13 mouse cellular contexts compared by ENCODE assay signal in the genomic region with DNA sequence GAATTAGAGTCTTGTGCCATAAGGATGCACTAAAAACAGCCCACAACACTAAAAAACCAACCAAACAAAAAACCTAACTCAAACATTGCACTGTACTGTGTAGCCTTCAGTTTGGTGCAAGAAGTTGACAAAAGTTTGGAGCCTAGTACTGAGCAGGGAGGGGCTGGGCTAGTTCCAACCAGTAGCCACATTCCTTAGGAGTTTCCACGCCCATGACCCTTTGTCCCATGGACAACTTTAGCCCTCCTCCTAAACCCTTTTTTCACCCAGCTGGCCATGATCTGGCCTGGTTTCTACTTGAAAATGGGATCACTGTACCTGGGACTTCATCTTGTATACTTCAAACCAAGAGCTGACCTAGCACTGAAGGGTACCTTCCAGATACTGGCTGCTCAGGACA. TPM values are rescaled to one million over a fixed set of nuclear protein-coding genes. Genes with fewer than 3 reads are reported as not detected.
A peak's percentile ranks its signal among the peaks of the same experiment; 100 is the strongest.
DNase-seq lines count a peak whose midpoint lies in the region; ATAC-seq lines count a peak whose summit lies in the region.
"Had no signal": no experiment of that assay in that cellular context is flagged by ENCODE, and none has a peak within 500 bp of the region (broad histone marks: within the 10 kb centered on the region; RNA-seq: fewer than 3 reads in every experiment).

No protein-coding gene starts in this region.

- peak overlapping the region; percentile 25; the same call in 1 of the 2 replicates for H3K27ac ChIP-seq in liver, embryonic 13.5 days
- no peak overlapping the region; the same call in 1 of the 2 replicates for H3K27ac ChIP-seq in liver, embryonic 12.5 days
- H3K27ac ChIP-seq in kidney, embryonic 14.5 days (ENCODE audit: low read depth, low read length): peak overlapping the region; percentile 10; the same call in 1 of the 2 replicates
- H3K27ac ChIP-seq: limb, embryonic 13.5 days; midbrain, embryonic 15.5 days had no signal

- H3K9me3 ChIP-seq in liver, embryonic 13.5 days (replicated peaks): no peaks in the 10 kb centered on the region
- H3K9me3 ChIP-seq in liver, embryonic 12.5 days (replicated peaks): no peaks in the 10 kb centered on the region
- no peaks in the 10 kb centered on the region for H3K9me3 ChIP-seq in kidney, embryonic 14.5 days (ENCODE audit: control insufficient read depth, low read length)
- H3K9me3 ChIP-seq: limb, embryonic 13.5 days; midbrain, embryonic 15.5 days had no signal

- H3K27me3 ChIP-seq in liver, embryonic 13.5 days: no peaks in the 10 kb centered on the region
- H3K27me3 ChIP-seq in liver, embryonic 12.5 days (replicated peaks): no peaks in the 10 kb centered on the region
- H3K27me3 ChIP-seq in kidney, embryonic 14.5 days (ENCODE audit: control insufficient read depth, insufficient read depth, low read length): no peaks in the 10 kb centered on the region
- H3K27me3 ChIP-seq: limb, embryonic 13.5 days; midbrain, embryonic 15.5 days had no signal

- peaks cover 44% of the 10 kb centered on the region for H3K4me1 ChIP-seq in liver, embryonic 13.5 days (replicated peaks)
- H3K4me1 ChIP-seq in liver, embryonic 12.5 days: peaks cover 41% of the 10 kb centered on the region
- peaks cover 19% of the 10 kb centered on the region; the same call in 1 of the 2 replicates for H3K4me1 ChIP-seq in kidney, embryonic 14.5 days (ENCODE audit: control insufficient read depth, insufficient read depth, low read length)
- H3K4me1 ChIP-seq: midbrain, embryonic 15.5 days had no signal

- DNase-seq in liver, embryonic 13.5 days: no peak
- DNase-seq in WW6 (ENCODE audit: low read depth, low spot score): peak; percentile 65
- DNase-seq in retina, postnatal 1 day: no peak
- DNase-seq in ovary, postnatal 10 days (ENCODE audit: low spot score): no peak
- DNase-seq in spleen, postnatal 36 days (ENCODE audit: low spot score in 2 of 2): no peak
- DNase-seq: adrenal gland, adult 8-10 months; cerebellum, adult 18-20 months; heart, postnatal 4 days had no signal

- no peak overlapping the region for H3K4me2 ChIP-seq in liver, embryonic 13.5 days
- H3K4me2 ChIP-seq in liver, embryonic 12.5 days: no peak overlapping the region
- H3K4me2 ChIP-seq in kidney, embryonic 14.5 days (replicated peaks; ENCODE audit: low read depth, low read length): no peak overlapping the region
- H3K4me2 ChIP-seq: limb, embryonic 13.5 days; midbrain, embryonic 15.5 days had no signal

- WGBS in liver, embryonic 13.5 days (ENCODE audit: insufficient replicate concordance): 68% methylated on average over 1 of the region's 1 CpGs
- 78% methylated on average over 1 of the region's 1 CpGs for WGBS in liver, embryonic 12.5 days (ENCODE audit: insufficient replicate concordance)
- 58% methylated on average over 1 of the region's 1 CpGs for WGBS in kidney, embryonic 14.5 days

- no peak overlapping the region for H3K9ac ChIP-seq in liver, embryonic 13.5 days
- H3K9ac ChIP-seq in liver, embryonic 12.5 days: no peak overlapping the region; the same call in 1 of the 2 replicates
- no peak overlapping the region for H3K9ac ChIP-seq in kidney, embryonic 14.5 days (ENCODE audit: low read depth, low read length)
- H3K9ac ChIP-seq: limb, embryonic 13.5 days; midbrain, embryonic 15.5 days had no signal

- no peak overlapping the region for H3K4me3 ChIP-seq in liver, embryonic 13.5 days (replicated peaks)
- no peak overlapping the region for H3K4me3 ChIP-seq in liver, embryonic 12.5 days
- H3K4me3 ChIP-seq in kidney, embryonic 14.5 days (ENCODE audit: low read length): no peak overlapping the region
- H3K4me3 ChIP-seq: limb, embryonic 13.5 days; midbrain, embryonic 15.5 days had no signal

- H3K36me3 ChIP-seq in liver, embryonic 13.5 days: no peaks in the 10 kb centered on the region
- H3K36me3 ChIP-seq in liver, embryonic 12.5 days: peaks cover 10% of the 10 kb centered on the region; the same call in 1 of the 2 replicates
- H3K36me3 ChIP-seq in kidney, embryonic 14.5 days (ENCODE audit: control insufficient read depth, insufficient read depth, low read length): no peaks in the 10 kb centered on the region

- ATAC-seq in liver, embryonic 13.5 days (ENCODE audit: low read depth): no peak
- ATAC-seq in liver, embryonic 12.5 days: no peak
- no peak for ATAC-seq in kidney, embryonic 14.5 days (ENCODE audit: low FRiP score, low TSS enrichment)
- 0 out of 2 replicates have a peak, but pooled peaks have one; percentile 5 for ATAC-seq in megakaryocyte-erythroid progenitor cell, adult 5-6 weeks (replicated peaks; ENCODE audit: low FRiP score, low TSS enrichment, poor library complexity, severe bottlenecking)
- ATAC-seq: midbrain, embryonic 15.5 days had no signal

RNA-seq across cellular contexts. Expression of a gene that starts 26.8 kb away (rescaled TPM):
- polyA plus RNA-seq in liver, embryonic 13.5 days (2015; fragmentation: Nextera tagmentation; extraction: Ambion mirVana): 15.3 and 17.9 TPM in 2 replicates
- polyA plus RNA-seq in liver, embryonic 12.5 days (2016; fragmentation: Nextera tagmentation; extraction: Ambion mirVana): 35.9 and 40.3 TPM in 2 replicates
- 54.9 and 79.9 TPM in 2 replicates for polyA plus RNA-seq in kidney, embryonic 14.5 days (2014; fragmentation: Nextera tagmentation; extraction: Ambion mirVana)
- 92.0 and 92.3 TPM in 2 replicates for total RNA-seq in megakaryocyte-erythroid progenitor cell, adult 5-6 weeks (2014; fragmentation: Nextera tagmentation)
- total RNA-seq in megakaryocyte-erythroid progenitor cell, adult 5-6 weeks (2017): 27.2 and 34.0 TPM in 2 replicates

RNA-seq across cellular contexts. Expression of a gene that starts 54.9 kb away (rescaled TPM):
- 82.6 and 86.2 TPM in 2 replicates for polyA plus RNA-seq in liver, embryonic 13.5 days (2015; fragmentation: Nextera tagmentation; extraction: Ambion mirVana)
- 99.5 and 100.0 TPM in 2 replicates for polyA plus RNA-seq in liver, embryonic 12.5 days (2016; fragmentation: Nextera tagmentation; extraction: Ambion mirVana)
- 58.2 and 80.3 TPM in 2 replicates for polyA plus RNA-seq in kidney, embryonic 14.5 days (2014; fragmentation: Nextera tagmentation; extraction: Ambion mirVana)
- 150 TPM in 2 replicates for total RNA-seq in megakaryocyte-erythroid progenitor cell, adult 5-6 weeks (2014; fragmentation: Nextera tagmentation)
- 68.4 and 87.6 TPM in 2 replicates for total RNA-seq in megakaryocyte-erythroid progenitor cell, adult 5-6 weeks (2017)
